Mouse (Mus musculus): ENCODE data around the gene Kcnj8. TPM values are rescaled to one million over a fixed set of nuclear protein-coding genes. Genes with fewer than 3 reads are reported as not detected.

The Kcnj8 gene
- polyA plus RNA-seq, 1 experiment from 2014 or later: 35.9 TPM

GRCm38 (mm10) chr6:142542082-142542799 is 29.2 kb downstream of the Kcnj8 start:
- H3K4me3 ChIP-seq (replicated peaks; ENCODE audit: low read depth, low read length): no peak overlapping the region
- no peaks in the 10 kb centered on the region for H3K27me3 ChIP-seq (ENCODE audit: insufficient read depth, low read length)
- WGBS: 55% methylated on average over 8 of the region's 8 CpGs
- no peak for ATAC-seq (replicated peaks; ENCODE audit: low FRiP score, low read depth)
- no peak for TF ChIP-seq CTCF (IDR thresholded peaks at IDR 0.05; ENCODE audit: low read depth)
- H3K36me3 ChIP-seq (ENCODE audit: insufficient read depth, low read length): no peaks in the 10 kb centered on the region
- H3K9ac ChIP-seq (ENCODE audit: low read depth, low read length): no peak overlapping the region
- H3K9me3 ChIP-seq (replicated peaks; ENCODE audit: low read length): no peaks in the 10 kb centered on the region
- peak overlapping the region; percentile 76 for H3K27ac ChIP-seq
- peaks cover 2% of the 10 kb centered on the region; the same call in 1 of the 2 replicates for H3K4me1 ChIP-seq (replicated peaks; ENCODE audit: insufficient read depth, low read length)
- peak; percentile 79 for DNase-seq (ENCODE audit: low spot score)
- no peak overlapping the region for H3K4me2 ChIP-seq (ENCODE audit: low read length)

- ATAC-seq (replicated peaks; ENCODE audit: low FRiP score, low read depth) (no peak), DNase-seq (ENCODE audit: low spot score) (no peak)
- no peak overlapping the region for H3K4me2 ChIP-seq (ENCODE audit: low read length)
- no peak overlapping the region for H3K9ac ChIP-seq (ENCODE audit: low read depth, low read length)
- TF ChIP-seq CTCF (IDR thresholded peaks at IDR 0.05; ENCODE audit: low read depth): no peak
- H3K27ac ChIP-seq: peak overlapping the region; percentile 1; the same call in 1 of the 2 replicates
- WGBS: 77% methylated on average over 10 of the region's 10 CpGs
- no peaks in the 10 kb centered on the region for H3K9me3 ChIP-seq (replicated peaks; ENCODE audit: low read length)
- peaks cover 2% of the 10 kb centered on the region; the same call in 1 of the 2 replicates for H3K4me1 ChIP-seq (replicated peaks; ENCODE audit: insufficient read depth, low read length)
- H3K4me3 ChIP-seq (replicated peaks; ENCODE audit: low read depth, low read length): no peak overlapping the region
- H3K27me3 ChIP-seq (ENCODE audit: insufficient read depth, low read length): no peaks in the 10 kb centered on the region
- H3K36me3 ChIP-seq (ENCODE audit: insufficient read depth, low read length): no peaks in the 10 kb centered on the region
Measured at GRCm38 (mm10) chr6:142540561-142541160, 30.8 kb downstream of the Kcnj8 start.

GRCm38 (mm10) chr6:142540131-142540530 is 31.3 kb downstream of the Kcnj8 start:
- H3K27me3 ChIP-seq (ENCODE audit: insufficient read depth, low read length): no peaks in the 10 kb centered on the region
- H3K36me3 ChIP-seq (ENCODE audit: insufficient read depth, low read length): no peaks in the 10 kb centered on the region
- peaks cover 2% of the 10 kb centered on the region; the same call in 1 of the 2 replicates for H3K4me1 ChIP-seq (replicated peaks; ENCODE audit: insufficient read depth, low read length)
- WGBS: 70% methylated on average over 5 of the region's 5 CpGs
- DNase-seq (ENCODE audit: low spot score) (peak; percentile 58), ATAC-seq (replicated peaks; ENCODE audit: low FRiP score, low read depth) (no peak)
- no peaks in the 10 kb centered on the region for H3K9me3 ChIP-seq (replicated peaks; ENCODE audit: low read length)
- H3K9ac ChIP-seq (ENCODE audit: low read depth, low read length): no peak overlapping the region
- no peak overlapping the region for H3K4me2 ChIP-seq (ENCODE audit: low read length)
- H3K27ac ChIP-seq: no peak overlapping the region
- H3K4me3 ChIP-seq (replicated peaks; ENCODE audit: low read depth, low read length): no peak overlapping the region
- no peak for TF ChIP-seq CTCF (IDR thresholded peaks at IDR 0.05; ENCODE audit: low read depth)

- peaks cover 2% of the 10 kb centered on the region; the same call in 1 of the 2 replicates for H3K4me1 ChIP-seq (replicated peaks; ENCODE audit: insufficient read depth, low read length)
- no peaks in the 10 kb centered on the region for H3K9me3 ChIP-seq (replicated peaks; ENCODE audit: low read length)
- H3K27me3 ChIP-seq (ENCODE audit: insufficient read depth, low read length): no peaks in the 10 kb centered on the region
- peak; percentile 78 for DNase-seq (ENCODE audit: low spot score)
- no peak; the same call in 1 of the 2 replicates for ATAC-seq (replicated peaks; ENCODE audit: low FRiP score, low read depth)
- 74% methylated on average over 17 of the region's 17 CpGs for WGBS
- no peak for TF ChIP-seq CTCF (IDR thresholded peaks at IDR 0.05; ENCODE audit: low read depth)
- H3K27ac ChIP-seq: no peak overlapping the region
- H3K9ac ChIP-seq (ENCODE audit: low read depth, low read length): no peak overlapping the region
- H3K4me3 ChIP-seq (replicated peaks; ENCODE audit: low read depth, low read length): no peak overlapping the region
- H3K36me3 ChIP-seq (ENCODE audit: insufficient read depth, low read length): no peaks in the 10 kb centered on the region
- no peak overlapping the region for H3K4me2 ChIP-seq (ENCODE audit: low read length)
Measured at GRCm38 (mm10) chr6:142538503-142538902, 32.9 kb downstream of the Kcnj8 start.

GRCm38 (mm10) chr6:142533412-142533811 is 38.0 kb downstream of the Kcnj8 start:
- no peaks in the 10 kb centered on the region for H3K27me3 ChIP-seq (ENCODE audit: insufficient read depth, low read length)
- no peaks in the 10 kb centered on the region for H3K4me1 ChIP-seq (replicated peaks; ENCODE audit: insufficient read depth, low read length)
- no peaks in the 10 kb centered on the region for H3K9me3 ChIP-seq (replicated peaks; ENCODE audit: low read length)
- no peak for TF ChIP-seq CTCF (IDR thresholded peaks at IDR 0.05; ENCODE audit: low read depth)
- ATAC-seq (replicated peaks; ENCODE audit: low FRiP score, low read depth) (no peak), DNase-seq (ENCODE audit: low spot score) (peak; percentile 56)
- no peak overlapping the region for H3K9ac ChIP-seq (ENCODE audit: low read depth, low read length)
- H3K4me3 ChIP-seq (replicated peaks; ENCODE audit: low read depth, low read length): no peak overlapping the region
- H3K36me3 ChIP-seq (ENCODE audit: insufficient read depth, low read length): no peaks in the 10 kb centered on the region
- 0 out of 2 replicates have a peak overlapping the region, but pooled peaks have one; percentile 3 for H3K27ac ChIP-seq
- whole genome bisulfite sequencing: 54% methylated on average over 5 of the region's 5 CpGs
- H3K4me2 ChIP-seq (ENCODE audit: low read length): no peak overlapping the region

GRCm38 (mm10) chr6:142532686-142533085 is 38.7 kb downstream of the Kcnj8 start:
- Histone ChIP-seq H3K9me3 (replicated peaks; ENCODE audit: low read length) (no peaks in the 10 kb centered on the region), H3K27ac (0 out of 2 replicates have a peak overlapping the region, but pooled peaks have one; percentile 10), H3K9ac (ENCODE audit: low read depth, low read length) (no peak overlapping the region), H3K4me2 (ENCODE audit: low read length) (no peak overlapping the region), H3K4me3 (replicated peaks; ENCODE audit: low read depth, low read length) (no peak overlapping the region), H3K27me3 (ENCODE audit: insufficient read depth, low read length) (no peaks in the 10 kb centered on the region), H3K36me3 (ENCODE audit: insufficient read depth, low read length) (no peaks in the 10 kb centered on the region), H3K4me1 (replicated peaks; ENCODE audit: insufficient read depth, low read length) (peaks cover 5% of the 10 kb centered on the region; the same call in 1 of the 2 replicates)
- no peak for ATAC-seq (replicated peaks; ENCODE audit: low FRiP score, low read depth)
- no peak for TF ChIP-seq CTCF (IDR thresholded peaks at IDR 0.05; ENCODE audit: low read depth)
- 81% methylated on average over 2 of the region's 2 CpGs for WGBS
- no peak for DNase-seq (ENCODE audit: low spot score)
